Mouse (Mus musculus): ENCODE results near the gene Ms4a3.

Gene Ms4a3

DNA sequence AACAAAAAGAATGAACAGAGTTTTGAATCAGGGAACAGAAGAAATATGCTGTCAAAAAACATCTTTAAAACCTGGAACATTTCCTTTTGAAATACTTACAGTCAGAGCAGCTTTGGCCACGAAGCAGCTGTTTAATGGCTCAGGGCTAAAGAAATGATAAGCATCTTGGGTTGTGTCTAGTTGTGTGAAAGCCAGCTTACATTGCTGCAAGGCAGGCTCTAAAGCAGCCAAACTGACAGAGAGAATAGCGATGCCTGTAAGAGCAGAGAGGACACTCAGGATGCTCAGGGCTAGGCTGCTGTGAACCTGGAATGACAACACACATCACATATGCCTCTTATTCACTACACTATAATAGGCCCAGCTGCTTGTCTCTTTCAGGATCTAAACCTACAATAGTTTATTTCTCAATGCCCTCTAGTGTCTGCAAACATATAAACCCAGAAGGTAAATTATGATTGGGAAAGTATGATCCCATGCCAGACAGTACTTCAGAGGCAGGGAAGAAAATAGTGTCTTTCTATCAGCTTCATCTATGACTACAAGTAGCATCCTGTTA, 50.7 kb downstream of the Ms4a3 start:
- DNase-seq (ENCODE audit: low read depth in 2 of 2, low spot score in 2 of 2): no peak

DNA sequence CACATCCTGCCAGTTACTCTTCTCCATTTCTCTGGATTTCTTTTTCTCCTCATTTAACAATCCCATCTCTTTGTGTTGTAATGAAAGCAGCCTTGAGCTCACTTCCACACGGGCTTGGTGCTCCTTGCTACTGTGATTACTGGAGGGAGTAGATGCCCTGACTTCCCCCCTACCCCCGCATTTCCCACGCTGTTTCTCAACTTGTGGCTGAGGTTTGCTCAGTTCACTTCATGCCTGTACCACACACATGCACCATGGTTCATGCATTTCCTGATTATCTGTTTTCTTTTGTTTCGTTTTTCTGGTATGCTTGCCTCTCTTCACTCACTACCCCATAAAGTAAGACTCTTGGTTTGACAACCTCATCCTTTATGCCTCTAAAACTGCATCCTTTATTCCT, 51.4 kb downstream of the Ms4a3 start:
- DNase-seq (ENCODE audit: low read depth in 2 of 2, low spot score in 2 of 2): peak; percentile 62 to 76
